Mouse (Mus musculus): Measurements from ENCODE around the gene Vmn1r116. TPM values are rescaled to one million over a fixed set of nuclear protein-coding genes. Genes with fewer than 3 reads are reported as not detected.

The Vmn1r116 gene
- polyA plus RNA-seq (2017; shearing (Covaris generic)) = not detected

GRCm38 (mm10) chr7:20871956-20872355, at the start of gene Vmn1r116:
Gene Vmn1r116 (plus strand): TSS chr7:20872256.

GRCm38 (mm10) chr7:20844885-20845284, 27.2 kb upstream of the Vmn1r116 start, which contains the start of gene Vmn1r115:
Gene Vmn1r115 (minus strand): TSS chr7:20844985.

GRCm38 (mm10) chr7:20884021-20884420, 12.0 kb downstream of the Vmn1r116 start, which contains the start of gene Vmn1r117:
Gene Vmn1r117 (minus strand): TSS chr7:20884121.

GRCm38 (mm10) chr7:20912247-20912646, 40.2 kb downstream of the Vmn1r116 start, which contains the start of gene Vmn1r118:
Gene Vmn1r118 (minus strand): TSS chr7:20912347.

Other genes starting within 250 kb of the Vmn1r116 start
- gene Vmn1r107, start 203.3 kb upstream of the Vmn1r116 start, polyA plus RNA-seq (2017; shearing (Covaris generic)) = not detected
- gene Vmn1r111, start 169.0 kb upstream of the Vmn1r116 start, polyA plus RNA-seq (2017; shearing (Covaris generic)) = not detected
- not detected for gene Gm10668, start 141.6 kb upstream of the Vmn1r116 start, polyA plus RNA-seq (2017; shearing (Covaris generic))
- not detected for gene Vmn1r112, start 101.1 kb upstream of the Vmn1r116 start, polyA plus RNA-seq (2017; shearing (Covaris generic))
- gene Vmn1r113, start 85.0 kb upstream of the Vmn1r116 start, polyA plus RNA-seq (2017; shearing (Covaris generic)) = not detected
- not detected for gene Vmn1r114, start 60.1 kb upstream of the Vmn1r116 start, polyA plus RNA-seq (2017; shearing (Covaris generic))
- not detected for gene Vmn1r115, start 27.3 kb upstream of the Vmn1r116 start, polyA plus RNA-seq (2017; shearing (Covaris generic))
- gene Vmn1r117, start 11.9 kb downstream of the Vmn1r116 start, polyA plus RNA-seq (2017; shearing (Covaris generic)) = not detected
- not detected for gene Vmn1r118, start 40.1 kb downstream of the Vmn1r116 start, polyA plus RNA-seq (2017; shearing (Covaris generic))
- gene Vmn1r119, start 140.2 kb downstream of the Vmn1r116 start, polyA plus RNA-seq (2017; shearing (Covaris generic)) = not detected
- gene Vmn1r120, start 181.5 kb downstream of the Vmn1r116 start, polyA plus RNA-seq (2017; shearing (Covaris generic)) = not detected
- not detected for gene Vmn1r121, start 226.3 kb downstream of the Vmn1r116 start, polyA plus RNA-seq (2017; shearing (Covaris generic))

All from inflammation-experienced regulatory T-cells, adult 16 weeks (primary cell).